Mouse (Mus musculus): ENCODE data around the gene Sgms2.

Sgms2 gene

GRCm38 (mm10) chr3:131485388-131485787 is 5.8 kb downstream of the Sgms2 start:
- DNase-seq (ENCODE audit: low read depth, low spot score) = no peak

GRCm38 (mm10) chr3:131483650-131484049 is 7.6 kb downstream of the Sgms2 start:
- DNase-seq (ENCODE audit: low read depth, low spot score) = no peak

GRCm38 (mm10) chr3:131481976-131482712 is 9.1 kb downstream of the Sgms2 start:
- DNase-seq (ENCODE audit: low read depth, low spot score) = no peak

- DNase-seq (ENCODE audit: low read depth, low spot score) = no peak
These were observed 10.6 kb downstream of the Sgms2 start for GRCm38 (mm10) chr3:131480659-131481058.

- no peak for DNase-seq (ENCODE audit: low read depth, low spot score)
These were observed 11.8 kb downstream of the Sgms2 start for GRCm38 (mm10) chr3:131479415-131479814.

- no peak for DNase-seq (ENCODE audit: low read depth, low spot score)
These were observed 15.2 kb downstream of the Sgms2 start for GRCm38 (mm10) chr3:131476002-131476401.

GRCm38 (mm10) chr3:131474526-131474925 is 16.7 kb downstream of the Sgms2 start:
- no peak for DNase-seq (ENCODE audit: low read depth, low spot score)

- DNase-seq (ENCODE audit: low read depth, low spot score) = no peak
These were observed 17.7 kb downstream of the Sgms2 start for GRCm38 (mm10) chr3:131473496-131473895.

- DNase-seq (ENCODE audit: low read depth, low spot score) = no peak
These were observed 19.4 kb downstream of the Sgms2 start for GRCm38 (mm10) chr3:131471836-131472235.

GRCm38 (mm10) chr3:131471435-131471834 is 19.8 kb downstream of the Sgms2 start:
- DNase-seq (ENCODE audit: low read depth, low spot score) = no peak

- DNase-seq (ENCODE audit: low read depth, low spot score) = no peak
These were observed 20.4 kb downstream of the Sgms2 start for GRCm38 (mm10) chr3:131470837-131471236.

GRCm38 (mm10) chr3:131469636-131470035 is 21.6 kb downstream of the Sgms2 start:
- no peak for DNase-seq (ENCODE audit: low read depth, low spot score)

- DNase-seq (ENCODE audit: low read depth, low spot score) = no peak
These were observed 24.8 kb downstream of the Sgms2 start for GRCm38 (mm10) chr3:131466371-131466770.

- no peak for DNase-seq (ENCODE audit: low read depth, low spot score)
These were observed 25.5 kb downstream of the Sgms2 start for GRCm38 (mm10) chr3:131465536-131466260.

GRCm38 (mm10) chr3:131372996-131373395 is 118.2 kb downstream of the Sgms2 start:
- DNase-seq (ENCODE audit: low read depth, low spot score) = no peak

GRCm38 (mm10) chr3:131368678-131369077 is 122.5 kb downstream of the Sgms2 start:
- DNase-seq (ENCODE audit: low read depth, low spot score) = no peak

- DNase-seq (ENCODE audit: low read depth, low spot score) = no peak
These were observed 123.8 kb downstream of the Sgms2 start for GRCm38 (mm10) chr3:131367452-131367851.

- no peak for DNase-seq (ENCODE audit: low read depth, low spot score)
These were observed 126.4 kb downstream of the Sgms2 start for GRCm38 (mm10) chr3:131364632-131365446.

- DNase-seq (ENCODE audit: low read depth, low spot score) = no peak
These were observed 127.0 kb downstream of the Sgms2 start for GRCm38 (mm10) chr3:131364194-131364593.

- DNase-seq (ENCODE audit: low read depth, low spot score) = no peak
These were observed 127.6 kb downstream of the Sgms2 start for GRCm38 (mm10) chr3:131363602-131364001.

GRCm38 (mm10) chr3:131361960-131362359 is 129.3 kb downstream of the Sgms2 start:
- no peak for DNase-seq (ENCODE audit: low read depth, low spot score)

- DNase-seq (ENCODE audit: low read depth, low spot score) = no peak
These were observed 132.2 kb downstream of the Sgms2 start for GRCm38 (mm10) chr3:131359011-131359410.
